Mouse (Mus musculus): ENCODE results near the gene Meiob.
A peak's percentile ranks its signal among the peaks of the same experiment; 100 is the strongest.

The Meiob gene

GRCm38 (mm10) chr17:24874405-24874745 is 70.3 kb downstream of the Meiob start:
- no peak for DNase-seq (ENCODE audit: low read depth)

- DNase-seq (ENCODE audit: low read depth): no peak
Measured at GRCm38 (mm10) chr17:24874989-24875388, 70.9 kb downstream of the Meiob start.

- DNase-seq (ENCODE audit: low read depth): no peak
Measured at GRCm38 (mm10) chr17:24877336-24878116, 73.4 kb downstream of the Meiob start.

- DNase-seq (ENCODE audit: low read depth): no peak
Measured at GRCm38 (mm10) chr17:24878117-24878397, 74.0 kb downstream of the Meiob start.

- DNase-seq (ENCODE audit: low read depth): no peak
Measured at GRCm38 (mm10) chr17:24878531-24878930, 74.4 kb downstream of the Meiob start.

GRCm38 (mm10) chr17:24881738-24882440 is 77.8 kb downstream of the Meiob start:
- DNase-seq (ENCODE audit: low read depth): no peak

- DNase-seq (ENCODE audit: low read depth): no peak
Measured at GRCm38 (mm10) chr17:24884391-24884790, 80.3 kb downstream of the Meiob start.

GRCm38 (mm10) chr17:24885356-24886133 is 81.5 kb downstream of the Meiob start:
- DNase-seq (ENCODE audit: low read depth): no peak

- DNase-seq (ENCODE audit: low read depth): peak; percentile 99
Measured at GRCm38 (mm10) chr17:24886134-24886931, 82.2 kb downstream of the Meiob start, which contains the start of the genes Nubp2 and Spsb3. TSS of gene Nubp2 (minus strand) at chr17:24886349. TSS of gene Spsb3 (plus strand) at chr17:24886643.

GRCm38 (mm10) chr17:24886932-24887271 is 82.8 kb downstream of the Meiob start:
- DNase-seq (ENCODE audit: low read depth): no peak

GRCm38 (mm10) chr17:24887291-24888080 is 83.4 kb downstream of the Meiob start:
- DNase-seq (ENCODE audit: low read depth): no peak

- DNase-seq (ENCODE audit: low read depth): no peak
Measured at GRCm38 (mm10) chr17:24888862-24889261, 84.8 kb downstream of the Meiob start.
